Mouse (Mus musculus) E14TG2a.4 (cell line): ENCODE measurements around the gene Clpb.

Experiments used
- H3K27me3 ChIP-seq: 2 replicates; pipeline ENCODE4 v1.6.1; 2014; ENCODE audit warnings: low read length, control low read depth; ENCODE audit not compliant: insufficient read depth
- H3K36me3 ChIP-seq: 2 replicates; pipeline ENCODE4 v1.6.1; 2014; ENCODE audit warnings: low read length, control low read depth; ENCODE audit not compliant: insufficient read depth
- H3K4me1 ChIP-seq: replicated peaks from 2 replicates; pipeline ENCODE4 v1.6.1; 2014; ENCODE audit warnings: low read depth, low read length, control low read depth
- H3K4me3 ChIP-seq: replicated peaks from 2 replicates; pipeline ENCODE4 v1.5.1; 2014; ENCODE audit warnings: mild to moderate bottlenecking, low read length
- H3K9me3 ChIP-seq: 2 replicates; pipeline ENCODE4 v1.6.1; 2014; ENCODE audit warnings: low read length, control low read depth
- CTCF ChIP-seq: conservative IDR thresholded peaks from 2 replicates; pipeline ENCODE4 v1.5.1; 2014; ENCODE audit warnings: low read length
- NANOG ChIP-seq: IDR thresholded peaks from 2 replicates; pipeline ENCODE4 v1.6.1; 2014; ENCODE audit warnings: borderline replicate concordance, low read length, mixed read lengths
- POU5F1 ChIP-seq: IDR thresholded peaks from 2 replicates; pipeline ENCODE4 v1.6.1; 2014; ENCODE audit warnings: low read length, borderline replicate concordance

Gene Clpb

DNA sequence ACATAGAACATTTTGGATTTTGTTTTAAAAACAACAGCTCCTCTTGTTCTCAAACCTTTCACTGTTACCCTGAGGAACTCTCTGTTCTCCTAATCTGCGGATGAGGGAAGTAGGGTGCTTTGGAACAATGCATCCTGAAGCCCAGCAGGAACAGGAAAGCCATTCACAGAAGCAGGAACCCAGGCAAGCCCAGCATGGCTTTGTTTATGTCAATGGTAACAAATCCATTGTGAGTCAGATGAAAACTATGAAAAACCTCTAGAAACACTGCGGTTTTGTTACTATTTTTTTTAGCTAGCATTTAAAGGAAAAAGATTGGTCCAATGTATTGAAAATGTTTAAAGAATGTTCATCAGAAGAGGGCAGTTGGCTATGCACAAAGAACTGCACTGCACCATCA lies 35.0 kb upstream of the Clpb start:
- no peak for TF ChIP-seq NANOG
- no peak for TF ChIP-seq POU5F1
- TF ChIP-seq CTCF, result no peak
- Histone ChIP-seq H3K4me3 (no peak overlapping the region), H3K9me3 (no peaks in the 10 kb centered on the region), H3K4me1 (peaks cover 40% of the 10 kb centered on the region), H3K36me3 (no peaks in the 10 kb centered on the region), H3K27me3 (no peaks in the 10 kb centered on the region; the same call in 1 of the 2 replicates)

DNA sequence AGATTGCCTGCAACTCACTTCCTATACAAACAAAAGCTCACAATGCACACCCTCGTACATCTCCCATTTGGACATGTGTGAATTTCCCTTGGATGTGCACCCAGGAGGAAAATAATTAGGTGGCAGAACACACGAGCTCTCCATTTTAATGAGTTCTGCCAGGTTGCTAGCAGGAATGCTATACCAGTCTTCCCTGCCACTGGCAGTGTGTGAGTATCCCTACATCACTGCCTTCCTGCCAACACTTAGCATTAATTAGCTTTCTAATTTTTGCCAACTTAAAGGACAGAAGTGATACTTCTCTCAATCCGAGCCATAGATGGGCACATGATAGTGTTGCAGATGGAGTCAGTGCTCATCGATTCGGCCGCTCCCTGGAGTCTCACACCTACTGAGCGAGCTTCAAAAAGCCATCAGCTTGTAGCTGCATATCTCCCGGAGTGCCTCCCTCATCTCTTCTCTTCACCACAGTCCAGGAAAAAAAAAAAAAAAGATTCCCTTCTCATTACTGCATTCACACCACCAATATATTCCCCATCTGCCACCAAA lies 29.7 kb upstream of the Clpb start:
- Histone ChIP-seq H3K4me3 (no peak overlapping the region), H3K27me3 (no peaks in the 10 kb centered on the region; the same call in 1 of the 2 replicates), H3K4me1 (peaks cover 10% of the 10 kb centered on the region), H3K36me3 (no peaks in the 10 kb centered on the region), H3K9me3 (no peaks in the 10 kb centered on the region)
- TF ChIP-seq NANOG (no peak), CTCF (no peak), POU5F1 (no peak)

DNA sequence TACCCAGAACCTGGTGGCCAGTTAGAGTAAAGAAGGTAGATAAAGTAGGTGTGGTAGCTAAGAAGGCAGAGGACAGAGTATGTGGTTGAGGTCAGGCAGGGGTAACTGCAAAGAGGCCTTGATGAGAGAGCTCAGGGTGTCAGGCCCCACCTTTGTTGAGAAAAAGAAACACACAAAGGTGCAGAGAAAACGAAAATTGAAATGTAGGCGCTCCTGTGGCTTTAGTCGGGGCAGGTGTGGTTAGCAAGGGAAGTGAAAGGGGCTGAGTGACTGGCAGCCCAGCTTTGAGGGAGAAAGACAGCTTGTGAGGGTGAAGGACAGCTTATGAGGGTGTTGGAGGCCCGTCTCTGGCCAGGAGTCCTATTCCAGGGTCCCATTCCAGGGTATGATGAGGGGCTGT lies 28.9 kb upstream of the Clpb start:
- Histone ChIP-seq H3K4me3 (no peak overlapping the region), H3K4me1 (peaks cover 3% of the 10 kb centered on the region; the same call in 1 of the 2 replicates)
- TF ChIP-seq CTCF (no peak), POU5F1 (no peak), NANOG (no peak)

DNA sequence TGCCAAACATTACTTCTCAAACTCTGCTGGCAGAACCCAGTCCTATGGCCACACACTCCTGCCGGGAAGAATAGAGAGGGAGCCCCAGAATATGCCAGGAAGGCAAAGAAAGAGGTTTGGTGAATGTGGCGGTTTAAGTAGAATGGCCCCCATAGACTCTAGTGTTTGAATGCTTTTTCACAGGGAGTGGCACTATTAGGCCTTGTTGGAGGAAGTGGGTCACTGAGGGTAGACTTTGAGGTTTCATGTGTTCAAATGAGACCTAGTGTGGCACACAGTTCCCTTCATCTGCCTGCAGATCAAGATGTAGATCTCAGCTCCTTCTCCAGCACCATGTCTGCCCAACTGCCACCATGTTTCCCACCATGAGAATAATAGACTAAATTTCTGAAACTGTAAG lies 27.4 kb upstream of the Clpb start:
- TF ChIP-seq CTCF, result no peak
- no peak for TF ChIP-seq POU5F1
- TF ChIP-seq NANOG, result no peak
- Histone ChIP-seq H3K4me3 (no peak overlapping the region), H3K27me3 (peaks cover 3% of the 10 kb centered on the region; the same call in 1 of the 2 replicates)

More for the DNA sequence above, 28.9 kb upstream of the Clpb start:
- Histone ChIP-seq H3K9me3 (no peaks in the 10 kb centered on the region), H3K36me3 (no peaks in the 10 kb centered on the region), H3K27me3 (peaks cover 1% of the 10 kb centered on the region; the same call in 1 of the 2 replicates)

DNA sequence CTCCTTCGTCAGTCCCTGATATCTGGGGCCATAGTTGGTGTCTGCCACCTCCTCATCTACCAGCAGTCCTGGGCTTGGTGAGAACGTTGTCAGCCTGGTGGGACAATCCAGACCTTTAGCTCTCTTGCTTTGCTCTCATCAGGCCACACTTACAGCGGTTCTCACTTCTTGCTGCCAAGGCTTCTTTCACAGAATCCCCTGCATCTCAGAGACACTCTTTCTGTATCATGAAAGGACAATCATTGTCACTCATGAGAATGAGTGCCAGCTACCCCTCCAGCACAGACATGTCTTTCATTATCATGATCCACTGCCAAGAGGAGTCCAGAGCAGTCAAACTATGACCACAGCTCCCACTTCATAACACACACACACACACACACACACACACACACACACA lies 19.6 kb upstream of the Clpb start:
- Histone ChIP-seq H3K4me3 (no peak overlapping the region), H3K36me3 (no peaks in the 10 kb centered on the region), H3K27me3 (0 out of 2 replicates have a peak, but pooled peaks cover 3% of the 10 kb centered on the region), H3K9me3 (no peaks in the 10 kb centered on the region), H3K4me1 (no peaks in the 10 kb centered on the region)
- TF ChIP-seq CTCF (no peak), POU5F1 (no peak), NANOG (no peak)

More for the DNA sequence above, 27.4 kb upstream of the Clpb start:
- no peaks in the 10 kb centered on the region for H3K9me3 ChIP-seq
- H3K36me3 ChIP-seq, result no peaks in the 10 kb centered on the region
- H3K4me1 ChIP-seq, result peaks cover 3% of the 10 kb centered on the region; the same call in 1 of the 2 replicates

DNA sequence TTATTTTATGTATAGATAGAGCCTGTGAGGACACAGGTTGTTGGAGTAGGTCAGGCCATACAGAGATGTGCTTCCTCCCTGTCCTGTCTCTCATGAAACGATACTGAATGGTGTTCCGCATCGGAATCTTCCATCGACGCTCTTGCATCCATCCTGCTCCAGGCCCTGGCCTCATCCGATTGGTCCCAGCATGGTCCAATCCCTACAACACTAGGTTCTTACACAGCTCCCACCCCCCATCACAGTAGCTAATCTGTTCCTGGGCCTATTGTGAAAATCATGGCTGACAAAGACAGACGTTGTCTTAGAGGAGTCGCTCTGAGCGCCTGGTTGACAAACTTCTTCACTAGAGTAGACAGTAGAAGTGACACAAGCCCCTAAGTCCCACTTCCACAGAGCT lies 13.7 kb upstream of the Clpb start:
- H3K4me1 ChIP-seq, result no peaks in the 10 kb centered on the region
- H3K4me3 ChIP-seq, result no peak overlapping the region
- TF ChIP-seq POU5F1, result no peak
- TF ChIP-seq NANOG, result no peak
- no peaks in the 10 kb centered on the region for H3K36me3 ChIP-seq
- no peaks in the 10 kb centered on the region for H3K9me3 ChIP-seq
- no peaks in the 10 kb centered on the region for H3K27me3 ChIP-seq

DNA sequence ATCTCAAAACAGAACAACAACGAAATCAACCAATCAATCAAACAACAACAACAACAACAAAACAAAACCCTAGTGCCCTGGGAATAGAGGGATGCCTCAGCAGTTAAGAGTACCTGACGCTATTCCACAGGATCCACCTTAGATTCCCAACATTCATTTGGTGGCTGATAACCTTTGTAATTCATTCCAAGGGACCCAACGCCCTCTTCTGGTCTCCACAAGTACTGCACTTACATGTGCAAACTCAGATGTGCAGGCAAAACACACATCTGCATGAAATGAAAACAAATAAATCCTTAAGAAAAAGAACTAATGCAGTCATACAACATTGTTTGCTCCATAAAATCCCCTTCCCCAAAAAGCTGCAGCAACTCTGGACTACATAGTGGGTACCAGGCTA lies 12.9 kb upstream of the Clpb start:
- Histone ChIP-seq H3K36me3 (no peaks in the 10 kb centered on the region), H3K4me1 (no peaks in the 10 kb centered on the region), H3K9me3 (no peaks in the 10 kb centered on the region), H3K4me3 (no peak overlapping the region), H3K27me3 (no peaks in the 10 kb centered on the region)
- peak; percentile 68 for TF ChIP-seq CTCF
- no peak for TF ChIP-seq NANOG
- TF ChIP-seq POU5F1, result no peak

DNA sequence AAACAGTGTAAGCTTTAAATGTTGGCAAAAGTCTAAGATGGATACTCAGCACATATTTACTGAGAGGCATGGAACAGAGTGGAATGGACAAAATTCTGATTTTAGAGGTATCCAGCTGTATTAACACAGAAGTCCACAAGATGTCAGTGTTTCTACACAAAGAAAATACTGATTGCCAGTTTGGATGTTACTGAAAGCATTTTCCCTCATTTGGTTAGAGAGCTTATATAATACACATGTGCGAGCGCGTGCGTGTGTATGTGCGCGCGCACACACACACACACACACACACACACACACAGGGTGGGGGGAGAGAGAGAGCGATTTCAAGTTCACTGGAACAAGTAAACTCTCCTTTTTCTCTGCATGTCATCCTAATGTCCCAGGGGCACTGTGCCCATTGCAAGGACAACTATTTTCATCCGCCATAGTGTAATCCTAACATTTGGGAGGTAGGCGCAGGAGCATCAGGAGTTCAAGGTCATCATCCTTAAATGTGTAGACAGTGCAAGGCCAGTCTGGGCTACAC lies 9.7 kb upstream of the Clpb start:
- Histone ChIP-seq H3K4me1 (no peaks in the 10 kb centered on the region), H3K4me3 (no peak overlapping the region), H3K9me3 (peaks cover 23% of the 10 kb centered on the region), H3K27me3 (no peaks in the 10 kb centered on the region), H3K36me3 (no peaks in the 10 kb centered on the region)
- no peak for TF ChIP-seq NANOG
- TF ChIP-seq CTCF, result peak; percentile 48
- no peak for TF ChIP-seq POU5F1

DNA sequence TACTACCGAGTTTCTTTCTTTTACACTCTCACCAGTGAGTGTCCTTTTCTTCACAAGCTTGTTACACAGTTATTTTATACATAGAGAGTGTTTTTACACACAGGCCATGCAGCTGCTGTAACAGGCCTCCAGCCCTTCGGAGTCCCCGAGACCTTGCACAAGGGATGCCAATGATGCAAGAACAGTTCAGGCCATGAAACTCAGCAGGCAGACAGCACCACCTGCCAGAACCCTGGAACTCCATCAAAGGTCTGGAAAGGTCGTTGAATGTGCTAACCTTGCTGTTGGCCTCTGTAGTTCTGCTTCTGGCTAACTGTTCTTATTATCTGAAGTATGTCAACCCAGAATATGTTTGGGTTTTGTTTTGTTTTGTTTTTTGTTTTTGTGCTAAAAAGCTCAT lies 8.5 kb upstream of the Clpb start:
- no peaks in the 10 kb centered on the region for H3K36me3 ChIP-seq
- no peak for TF ChIP-seq NANOG
- TF ChIP-seq POU5F1, result no peak
- no peak for TF ChIP-seq CTCF
- no peaks in the 10 kb centered on the region for H3K27me3 ChIP-seq
- peaks cover 34% of the 10 kb centered on the region for H3K9me3 ChIP-seq
- H3K4me3 ChIP-seq, result no peak overlapping the region
- H3K4me1 ChIP-seq, result no peaks in the 10 kb centered on the region
